Mouse (Mus musculus): ENCODE measurements around the gene Atad1. TPM values are rescaled to one million over a fixed set of nuclear protein-coding genes. Genes with fewer than 3 reads are reported as not detected.

The Atad1 gene
- total and polyA plus RNA-seq, 3 experiments, result 25.2 to 104 (median 82.1) TPM

- under 1% methylated on average over 57 of the region's 69 CpGs for WGBS
- TF ChIP-seq POLR2A (IDR thresholded peaks at IDR 0.05; ENCODE audit: insufficient read depth, low read depth, low read length), result no peak
- TF ChIP-seq CTCF (IDR thresholded peaks at IDR 0.05), result no peak
- TF ChIP-seq EP300 (IDR thresholded peaks at IDR 0.05; ENCODE audit: insufficient read depth, low read depth, low read length), result no peak
- DNase-seq, result peak; percentile 78 to 80
Observed at GRCm38 (mm10) chr19:32757831-32758792, 18.5 kb upstream of the Atad1 start.

GRCm38 (mm10) chr19:32756900-32757725 lies 17.5 kb upstream of the Atad1 start, which contains the start of gene Pten:
Pten (plus strand) TSS chr19:32757497.
- Histone ChIP-seq H3K36me3 (ENCODE audit: control insufficient read depth, insufficient read depth, low read length) (peaks cover 10% of the 10 kb centered on the region), H3K27me3 (ENCODE audit: control insufficient read depth, insufficient read depth, low read length) (no peaks in the 10 kb centered on the region), H3K79me2 (replicated peaks; ENCODE audit: control insufficient read depth, insufficient read depth, low read length) (peaks cover 6% of the 10 kb centered on the region), H3K9ac (ENCODE audit: low read depth, low read length) (peak within 1 kb of the TSS; percentile 100), H3K4me3 (peak within 1 kb of the TSS; percentile 96), H3K27ac (peak within 1 kb of the TSS; percentile 97), H3K4me1 (ENCODE audit: control insufficient read depth, insufficient read depth, low read length) (peaks cover 7% of the 10 kb centered on the region)
- TF ChIP-seq POLR2A (IDR thresholded peaks at IDR 0.05; ENCODE audit: insufficient read depth, low read depth, low read length) (peak; percentile 84), EP300 (IDR thresholded peaks at IDR 0.05; ENCODE audit: insufficient read depth, low read depth, low read length) (peak; percentile 93), CTCF (IDR thresholded peaks at IDR 0.05) (peak; percentile 13; the same call in 1 of the 2 replicates)
- intact Hi-C loops (cut with DNase I), result loop anchor here (2.0 to 5.0 kb wide), 4 partner anchors 148 to 325 kb away; partner anchors contain the start of gene Papss2
- DNase-seq, result peak; percentile 98 to 99
- under 1% methylated on average over 61 of the region's 77 CpGs for WGBS

More at GRCm38 (mm10) chr19:32757831-32758792, 18.5 kb upstream of the Atad1 start:
- Histone ChIP-seq H3K27me3 (ENCODE audit: control insufficient read depth, insufficient read depth, low read length) (no peaks in the 10 kb centered on the region), H3K4me1 (ENCODE audit: control insufficient read depth, insufficient read depth, low read length) (peaks cover 9% of the 10 kb centered on the region), H3K79me2 (replicated peaks; ENCODE audit: control insufficient read depth, insufficient read depth, low read length) (peaks cover 6% of the 10 kb centered on the region), H3K27ac (peak overlapping the region; percentile 97), H3K9ac (ENCODE audit: low read depth, low read length) (peak overlapping the region; percentile 100), H3K36me3 (ENCODE audit: control insufficient read depth, insufficient read depth, low read length) (peaks cover 17% of the 10 kb centered on the region), H3K4me3 (peak overlapping the region; percentile 96)
- intact Hi-C loops (cut with DNase I), result loop anchor here (2.0 to 5.0 kb wide), 4 partner anchors 147 to 324 kb away; partner anchors contain the start of gene Papss2

DNA sequence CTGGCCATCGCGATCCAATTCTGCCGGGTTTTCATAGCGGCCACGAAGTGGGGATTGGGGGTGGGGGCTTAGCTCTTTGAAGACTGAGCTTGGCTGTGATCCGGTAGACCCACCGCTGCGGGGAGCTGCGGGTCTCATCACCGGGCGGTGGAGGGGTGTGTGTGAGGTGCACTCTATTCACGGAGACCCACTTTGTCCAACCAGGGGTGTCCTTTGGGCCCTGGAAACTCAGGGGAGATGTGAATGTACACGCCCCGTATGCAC lies 17.0 kb upstream of the Atad1 start:
- intact Hi-C loops (cut with DNase I), result loop anchor here (2.0 to 5.0 kb wide), 4 partner anchors 148 to 326 kb away; partner anchors contain the start of gene Papss2
- no peak for DNase-seq
- under 1% methylated on average over 14 of the region's 14 CpGs for WGBS
- Histone ChIP-seq H3K4me3 (peak overlapping the region; percentile 95), H3K36me3 (ENCODE audit: control insufficient read depth, insufficient read depth, low read length) (peaks cover 10% of the 10 kb centered on the region), H3K9ac (ENCODE audit: low read depth, low read length) (peak overlapping the region; percentile 89), H3K79me2 (replicated peaks; ENCODE audit: control insufficient read depth, insufficient read depth, low read length) (peaks cover 6% of the 10 kb centered on the region), H3K4me1 (ENCODE audit: control insufficient read depth, insufficient read depth, low read length) (peaks cover 7% of the 10 kb centered on the region), H3K27ac (peak overlapping the region; percentile 97), H3K27me3 (ENCODE audit: control insufficient read depth, insufficient read depth, low read length) (no peaks in the 10 kb centered on the region)
- no peak for TF ChIP-seq EP300 (IDR thresholded peaks at IDR 0.05; ENCODE audit: insufficient read depth, low read depth, low read length)
- no peak for TF ChIP-seq POLR2A (IDR thresholded peaks at IDR 0.05; ENCODE audit: insufficient read depth, low read depth, low read length)
- no peak for TF ChIP-seq CTCF (IDR thresholded peaks at IDR 0.05)

DNA sequence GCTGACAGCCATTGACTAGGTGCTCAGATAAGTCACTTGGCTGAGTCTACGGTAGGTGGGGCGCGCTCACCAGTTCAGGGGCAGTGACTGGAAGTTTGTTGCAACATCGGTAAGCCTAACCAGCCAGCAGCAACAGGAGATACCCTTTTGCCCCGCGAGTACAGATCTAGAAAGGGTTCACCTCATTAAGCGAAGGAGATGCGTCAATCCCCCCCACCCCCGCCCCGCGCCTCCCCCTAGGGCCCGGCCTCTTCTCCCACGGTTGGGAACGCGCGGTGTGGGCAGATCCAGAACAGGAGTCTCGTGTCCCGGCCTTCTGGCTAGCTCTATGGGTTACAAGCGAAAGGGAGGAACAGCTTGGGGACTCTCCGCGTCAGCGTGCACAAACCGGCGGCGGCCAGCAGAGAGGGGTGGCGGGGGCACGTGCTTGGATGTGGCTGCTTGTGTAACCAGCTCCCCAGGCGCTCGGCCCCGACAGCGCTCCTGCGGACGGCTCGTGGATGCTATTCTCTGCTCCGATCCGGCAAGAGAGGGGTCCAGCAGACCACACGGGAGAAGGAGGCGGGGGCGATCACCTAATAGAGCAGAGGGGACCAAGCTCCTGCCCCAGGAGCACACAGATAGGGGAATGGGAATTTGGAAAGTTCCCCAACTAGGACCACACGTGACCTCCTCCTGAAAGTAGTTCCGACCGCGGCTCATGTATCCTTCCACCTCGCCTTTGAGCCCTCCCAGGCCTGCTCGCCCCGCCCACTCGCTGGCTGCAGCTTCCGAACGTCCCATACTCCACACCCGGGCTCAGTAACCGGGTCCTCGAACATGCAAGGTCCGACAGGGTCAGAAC lies 16.4 kb upstream of the Atad1 start:
- peak overlapping the region; percentile 90 for H3K9ac ChIP-seq (ENCODE audit: low read depth, low read length)
- WGBS, result under 1% methylated on average over 53 of the region's 53 CpGs
- H3K27ac ChIP-seq, result peak overlapping the region; percentile 97
- peaks cover 6% of the 10 kb centered on the region for H3K79me2 ChIP-seq (replicated peaks; ENCODE audit: control insufficient read depth, insufficient read depth, low read length)
- peak; percentile 53 for TF ChIP-seq CTCF (IDR thresholded peaks at IDR 0.05)
- peak; percentile 92 for TF ChIP-seq POLR2A (IDR thresholded peaks at IDR 0.05; ENCODE audit: insufficient read depth, low read depth, low read length)
- TF ChIP-seq EP300 (IDR thresholded peaks at IDR 0.05; ENCODE audit: insufficient read depth, low read depth, low read length), result peak; percentile 90
- H3K36me3 ChIP-seq (ENCODE audit: control insufficient read depth, insufficient read depth, low read length), result peaks cover 8% of the 10 kb centered on the region
- DNase-seq, result peak; percentile 97
- H3K4me3 ChIP-seq, result peak overlapping the region; percentile 95
- intact Hi-C loops (cut with DNase I), result loop anchor here (2.0 to 5.0 kb wide), 6 partner anchors 41 to 471 kb away; partner anchors contain the start of gene Papss2
- no peaks in the 10 kb centered on the region for H3K27me3 ChIP-seq (ENCODE audit: control insufficient read depth, insufficient read depth, low read length)
- H3K4me1 ChIP-seq (ENCODE audit: control insufficient read depth, insufficient read depth, low read length), result peaks cover 3% of the 10 kb centered on the region
